Mouse (Mus musculus): Measurements from ENCODE around the gene Spred2. TPM values are rescaled to one million over a fixed set of nuclear protein-coding genes. Genes with fewer than 3 reads are reported as not detected.

Spred2 gene
- total RNA-seq, 2 experiments from 2014 or later, result 33.1 to 37.0 TPM

DNA sequence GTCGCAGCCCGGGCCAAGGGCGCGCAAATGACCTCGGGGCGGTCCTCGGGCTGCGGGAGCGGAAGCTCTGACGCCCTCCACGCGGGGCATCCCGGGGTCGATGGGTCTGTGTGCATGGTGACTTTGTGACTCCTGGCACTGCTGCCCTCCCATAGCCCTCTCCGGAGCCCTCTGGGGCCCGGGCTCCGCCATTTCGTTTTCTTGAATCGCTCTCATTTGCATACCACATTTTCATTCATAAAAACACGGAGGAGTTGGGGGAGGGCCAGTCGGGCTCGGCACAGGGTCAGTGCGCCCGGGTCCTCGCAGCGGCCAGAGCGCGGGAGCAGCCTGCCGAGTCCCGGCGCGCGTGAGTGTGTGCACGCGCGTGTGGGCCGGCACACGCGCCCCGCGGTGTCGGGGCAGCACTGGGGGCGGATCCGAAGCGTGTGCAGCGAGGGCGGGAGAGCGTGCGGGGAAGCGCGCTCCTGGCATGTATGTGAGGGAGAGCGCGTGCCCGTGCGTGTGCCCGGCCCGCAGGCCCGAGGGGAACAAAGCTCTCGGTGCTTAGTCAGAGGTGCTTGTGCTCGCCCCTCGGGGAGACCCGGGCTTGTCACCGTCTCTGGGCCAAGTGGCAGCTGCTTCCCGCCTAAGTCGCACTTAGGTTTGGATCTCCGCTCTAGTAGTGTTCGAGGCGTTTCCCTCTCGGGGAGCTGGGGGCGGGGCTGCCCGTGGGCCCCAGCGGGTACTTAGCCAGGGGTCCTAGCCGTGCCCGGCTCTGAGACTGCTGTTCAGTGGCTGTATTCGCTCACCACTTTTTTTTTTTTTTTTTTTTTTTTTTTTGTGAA is 1.2 kb downstream of the Spred2 start:
- peak; percentile 80 for DNase-seq

DNA sequence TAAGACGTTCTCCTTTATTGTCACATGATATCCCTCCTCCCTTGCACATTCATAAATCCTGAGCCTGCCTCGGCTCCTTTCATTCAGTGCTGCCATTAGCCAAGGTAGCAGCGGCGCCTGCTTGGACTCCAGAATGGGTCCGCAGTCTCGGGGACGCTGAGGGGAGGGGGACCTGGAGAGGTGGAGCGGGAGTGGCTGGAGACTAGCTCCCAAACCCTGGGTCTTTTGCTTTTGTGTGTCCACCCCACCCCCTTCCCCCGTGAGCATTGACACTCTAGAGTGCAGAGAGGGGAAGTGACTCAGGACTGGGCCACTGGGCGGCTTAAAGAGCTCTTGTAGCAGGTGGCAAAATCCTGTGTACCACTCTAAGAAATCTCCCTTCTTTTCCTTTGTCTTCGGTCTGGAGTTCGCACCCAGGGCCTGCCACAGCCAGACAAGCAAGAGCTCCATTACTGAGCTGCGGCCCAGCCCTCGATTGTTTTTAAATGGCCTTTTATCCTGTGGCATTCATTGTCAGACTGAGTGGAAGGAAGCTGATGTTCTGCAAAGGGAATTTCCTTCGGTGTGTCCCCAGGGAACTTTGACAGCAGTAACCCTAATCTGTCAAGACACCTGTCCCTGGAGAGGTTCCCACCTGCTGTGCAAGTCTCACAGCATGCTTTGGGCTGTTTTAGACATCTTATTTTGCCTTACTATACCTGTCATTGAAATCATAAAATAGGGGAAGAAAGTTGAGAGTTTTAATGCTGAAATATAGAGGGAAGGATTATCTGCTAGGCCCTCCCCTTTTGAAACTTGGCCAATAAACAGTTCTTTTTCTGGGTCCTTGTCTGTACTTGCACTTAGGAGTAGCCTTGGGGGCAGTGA is 2.0 kb downstream of the Spred2 start:
- DNase-seq, result peak; percentile 63

DNA sequence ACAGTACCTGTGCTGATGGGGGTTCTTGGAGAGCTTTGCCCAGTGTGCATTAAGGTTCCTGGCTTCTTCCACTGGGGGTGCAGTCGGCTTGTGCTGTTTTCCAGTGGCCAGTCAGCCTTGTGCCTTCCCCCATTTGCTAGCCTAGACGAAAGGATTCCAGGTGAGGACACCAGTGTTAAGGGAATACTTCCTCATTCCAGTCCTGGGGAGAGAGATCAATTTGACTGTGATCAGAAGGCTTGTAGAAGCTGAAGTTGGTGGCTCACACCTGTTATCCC is 2.6 kb downstream of the Spred2 start:
- DNase-seq, result no peak

DNA sequence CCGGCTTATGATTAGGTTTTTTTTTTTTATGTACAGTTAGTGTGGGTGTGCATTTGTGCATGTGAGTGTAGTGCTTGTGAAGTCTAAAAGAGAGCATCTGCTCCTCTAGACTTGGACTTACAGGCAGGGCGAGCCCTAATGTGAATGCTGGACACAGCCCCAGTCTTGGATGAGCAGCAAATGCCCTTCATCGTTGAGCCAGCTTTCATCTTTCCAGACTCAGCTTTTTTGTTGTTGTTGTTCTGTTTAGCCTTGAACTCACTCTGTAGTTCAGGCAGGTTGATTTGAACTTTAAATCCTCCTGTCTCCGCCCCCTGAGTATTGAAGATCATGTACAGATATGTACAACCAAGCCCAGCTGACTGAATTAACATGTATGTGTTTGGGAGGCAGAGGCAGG is 4.5 kb downstream of the Spred2 start:
- DNase-seq, result no peak

DNA sequence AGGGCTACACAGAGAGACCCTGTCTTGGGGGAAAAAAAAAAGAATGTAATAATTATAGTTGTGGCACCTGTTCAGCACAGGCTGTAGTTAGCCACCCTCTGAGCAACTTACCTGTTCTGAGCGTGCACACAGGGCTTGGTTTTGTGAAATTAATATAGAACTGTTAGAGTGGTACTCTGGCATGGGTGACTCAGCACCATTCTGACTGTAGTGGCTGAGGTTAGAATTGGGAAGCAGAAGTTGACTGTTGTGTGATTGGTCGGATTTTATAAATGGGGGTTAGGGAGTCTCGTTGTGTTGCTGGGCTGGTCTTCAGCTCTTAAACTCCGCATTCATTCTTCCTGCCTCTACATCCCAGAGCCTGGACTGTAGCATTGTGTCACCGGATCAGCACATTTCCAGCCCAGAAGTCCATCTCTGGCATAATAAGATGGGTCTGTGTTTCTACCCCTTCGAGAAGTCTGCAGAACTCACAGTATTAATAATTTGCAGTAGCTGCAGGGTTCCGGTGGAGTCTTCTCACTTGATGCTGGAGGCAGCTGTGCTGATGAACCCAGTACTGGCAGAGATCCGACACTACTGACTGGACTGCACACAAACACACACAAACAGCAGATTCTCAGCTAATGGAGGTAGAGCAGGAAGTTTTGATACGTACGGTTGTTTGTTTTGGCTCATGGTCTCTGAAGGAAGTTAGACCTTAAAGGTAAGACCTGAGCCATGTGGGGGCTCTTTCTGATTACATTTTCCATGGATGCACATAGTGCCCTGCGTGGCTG is 5.1 kb downstream of the Spred2 start:
- no peak for DNase-seq

DNA sequence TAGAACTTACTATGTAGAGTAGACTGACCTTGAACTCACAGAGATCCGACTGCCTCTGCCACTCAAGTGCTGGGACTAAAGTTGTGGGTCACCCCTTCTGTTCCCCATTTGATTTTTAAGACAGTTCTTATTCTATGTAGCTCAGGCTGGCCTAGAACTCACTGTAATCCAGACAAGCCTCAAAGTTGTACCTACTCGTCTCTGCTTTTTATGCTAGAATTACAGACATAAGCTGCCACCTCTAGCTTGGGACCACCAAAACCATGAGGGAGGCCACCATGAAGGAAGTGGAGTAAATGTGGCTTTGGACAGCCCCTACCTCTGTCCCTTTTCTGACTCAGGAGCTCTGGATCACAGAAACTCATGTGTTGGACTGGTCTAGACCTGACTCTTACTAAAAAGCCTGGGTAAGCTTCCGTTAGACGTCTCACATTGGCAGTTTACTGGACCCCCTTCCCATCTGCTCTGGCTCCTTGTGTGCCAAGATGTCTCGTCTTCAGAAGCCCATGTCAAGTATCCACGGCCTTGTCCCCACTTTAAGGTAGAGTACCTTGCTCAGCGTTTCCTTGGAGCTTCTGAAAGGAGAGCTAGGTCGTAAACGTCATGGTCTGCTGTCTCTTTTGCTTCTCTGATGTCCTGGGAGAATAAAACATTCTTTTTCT is 7.5 kb downstream of the Spred2 start:
- no peak for DNase-seq

DNA sequence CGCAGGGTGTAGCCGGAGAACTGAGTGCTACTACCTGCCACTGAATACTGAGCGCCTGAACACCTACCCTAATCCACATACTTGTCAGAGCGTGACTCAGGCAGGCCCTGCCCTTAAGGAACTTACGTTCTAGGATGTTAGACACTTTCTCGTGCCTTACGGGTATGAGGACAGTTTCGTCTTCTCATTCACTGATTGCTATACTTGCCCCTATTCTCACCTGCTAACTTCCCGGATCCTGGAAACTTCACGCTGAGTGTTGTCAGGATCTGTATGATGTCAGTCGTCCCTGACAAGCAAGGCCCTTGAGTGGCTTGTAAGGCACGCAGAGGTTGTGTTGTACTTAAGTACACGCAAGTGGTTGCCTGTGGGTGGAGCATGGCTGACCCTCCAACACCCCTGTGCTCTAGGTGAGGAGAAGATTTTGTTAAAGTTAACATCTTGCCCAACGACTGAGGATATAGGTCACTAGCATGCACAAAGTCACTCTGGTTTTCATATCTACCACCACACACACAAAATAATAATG is 8.9 kb downstream of the Spred2 start:
- no peak for DNase-seq

DNA sequence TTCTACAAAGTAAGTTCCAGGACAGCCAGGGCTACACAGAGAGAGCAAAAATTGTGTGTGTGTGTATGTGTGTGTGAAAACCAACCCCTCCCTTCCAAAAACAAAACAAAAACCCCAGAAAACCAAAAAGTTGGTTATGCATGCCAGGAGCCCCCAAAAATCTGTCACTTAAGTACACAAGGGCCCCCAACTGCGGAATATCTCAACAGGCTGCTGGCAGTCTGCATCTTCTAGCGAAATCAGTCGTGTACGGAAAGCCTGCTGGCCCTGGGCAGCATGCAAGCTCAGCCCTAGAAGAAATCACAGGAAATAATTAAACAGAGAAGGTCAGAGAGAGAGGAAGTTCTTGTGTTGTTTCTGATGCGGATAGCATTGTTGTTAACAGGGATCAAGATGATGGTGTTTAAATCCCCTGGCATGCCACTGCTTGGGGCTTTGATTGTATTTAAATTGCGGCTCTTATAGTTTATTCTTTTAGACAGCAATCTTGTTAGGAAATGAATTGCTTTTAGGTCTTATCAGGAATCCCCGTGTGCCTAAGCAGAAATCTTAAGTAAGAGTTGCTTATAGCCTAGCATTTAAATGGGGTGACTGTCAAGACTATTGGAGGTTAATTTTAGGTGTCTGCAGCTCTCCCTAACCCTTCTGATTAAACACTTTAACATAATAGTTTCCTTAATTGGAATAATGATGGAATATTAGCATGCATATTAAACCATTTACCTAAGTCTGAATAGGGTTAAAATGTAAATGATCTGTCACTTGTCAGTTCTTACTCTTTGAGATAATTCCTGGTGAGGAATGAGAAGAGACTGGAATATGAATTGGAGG is 11.6 kb downstream of the Spred2 start:
- DNase-seq, result no peak

DNA sequence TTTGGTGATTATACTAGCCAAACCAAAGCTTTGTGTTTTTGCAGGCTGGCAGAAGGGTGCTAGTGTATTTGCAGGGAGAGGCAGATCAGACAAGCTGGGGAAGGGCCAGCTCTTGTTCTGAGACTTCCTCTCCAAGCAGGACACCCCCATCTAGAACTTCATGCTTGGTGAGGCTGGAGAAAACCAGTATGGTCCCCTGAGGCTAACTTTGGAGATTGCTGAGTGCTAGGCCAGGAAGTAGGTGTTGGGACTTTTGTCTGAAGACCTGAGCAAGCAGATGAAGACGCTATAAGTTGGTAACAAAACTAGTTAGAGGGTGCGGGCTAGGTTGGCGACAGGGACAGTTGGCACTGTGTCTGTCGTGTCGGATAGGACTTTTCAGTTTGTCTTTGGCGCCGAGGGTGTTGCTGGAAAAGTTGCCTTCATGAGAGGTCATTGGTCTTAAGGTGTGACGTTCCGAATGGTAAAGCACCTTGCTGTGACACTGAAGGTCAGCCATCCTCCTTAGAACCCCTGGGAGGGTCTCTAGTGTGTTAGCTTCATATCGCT is 14.4 kb downstream of the Spred2 start:
- DNase-seq, result no peak

DNA sequence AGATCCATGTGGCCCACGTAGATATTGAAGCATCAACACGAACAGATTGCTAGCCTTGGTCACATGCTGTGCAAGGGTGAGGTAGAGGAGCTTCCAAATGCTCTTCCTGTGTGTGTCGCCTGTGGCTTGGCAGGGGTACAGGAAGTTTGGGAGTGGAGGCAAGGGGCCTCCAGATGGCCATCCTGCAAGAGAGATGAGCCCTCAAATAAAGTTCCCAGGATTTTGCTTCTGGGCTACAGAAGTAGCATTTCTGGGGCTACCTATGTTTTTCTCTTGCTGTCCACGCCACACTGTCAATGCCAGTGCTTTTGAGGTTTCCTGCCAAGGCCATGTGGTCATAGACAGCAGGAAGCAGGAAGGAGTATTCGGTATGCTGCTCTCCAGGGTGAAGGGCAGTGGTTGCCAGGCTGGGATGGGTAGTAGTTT is 15.1 kb downstream of the Spred2 start:
- DNase-seq, result peak; percentile 44

DNA sequence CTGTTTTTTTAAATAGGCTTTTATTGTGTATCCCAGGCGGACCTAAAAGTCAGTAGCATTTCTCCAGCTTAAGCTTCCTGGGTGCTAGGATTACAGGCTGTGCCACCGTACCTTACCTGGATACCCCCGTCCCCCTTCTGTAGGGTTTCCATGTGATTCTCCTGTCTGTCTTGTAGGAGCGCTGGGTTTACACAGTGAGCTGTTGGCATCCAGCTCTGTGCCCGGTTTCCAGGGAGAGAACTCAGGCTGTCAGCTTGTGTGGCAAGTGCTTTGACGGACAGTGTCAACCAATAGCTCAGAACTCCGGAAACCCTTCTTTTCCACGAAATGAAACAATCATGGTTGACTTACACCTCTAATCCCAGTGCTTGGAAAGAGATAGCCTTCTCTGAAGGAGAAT is 15.7 kb downstream of the Spred2 start:
- DNase-seq, result no peak

DNA sequence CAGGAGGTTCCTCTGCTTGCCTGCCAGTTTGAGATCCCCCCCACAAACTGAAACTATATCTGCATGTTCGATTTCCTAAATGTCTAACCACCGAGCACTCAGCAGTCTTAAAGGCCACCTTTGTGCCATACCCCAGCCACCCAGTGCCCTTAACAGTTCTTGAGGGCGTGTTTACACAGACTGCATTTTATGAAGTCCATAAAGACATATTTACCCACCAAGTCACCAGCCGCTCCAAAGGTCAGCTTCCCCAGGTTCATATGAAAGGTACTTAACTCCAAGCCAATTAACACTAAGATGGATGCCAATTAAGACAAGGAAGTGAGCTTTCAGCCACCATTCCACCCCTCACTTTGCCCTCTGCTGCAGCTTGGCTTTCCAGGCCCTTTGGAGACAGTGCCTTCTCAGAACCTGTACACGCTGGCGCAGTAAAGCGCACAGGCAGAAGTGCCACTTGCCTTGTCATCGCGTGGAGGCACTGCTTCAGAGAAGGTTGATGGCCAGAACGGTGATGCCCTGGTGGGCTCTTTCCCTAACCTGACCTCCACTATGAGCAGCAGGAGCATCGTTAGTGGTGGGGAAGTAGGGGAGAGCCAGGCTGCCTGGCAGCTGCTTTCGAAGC is 17.1 kb downstream of the Spred2 start:
- DNase-seq, result no peak

DNA sequence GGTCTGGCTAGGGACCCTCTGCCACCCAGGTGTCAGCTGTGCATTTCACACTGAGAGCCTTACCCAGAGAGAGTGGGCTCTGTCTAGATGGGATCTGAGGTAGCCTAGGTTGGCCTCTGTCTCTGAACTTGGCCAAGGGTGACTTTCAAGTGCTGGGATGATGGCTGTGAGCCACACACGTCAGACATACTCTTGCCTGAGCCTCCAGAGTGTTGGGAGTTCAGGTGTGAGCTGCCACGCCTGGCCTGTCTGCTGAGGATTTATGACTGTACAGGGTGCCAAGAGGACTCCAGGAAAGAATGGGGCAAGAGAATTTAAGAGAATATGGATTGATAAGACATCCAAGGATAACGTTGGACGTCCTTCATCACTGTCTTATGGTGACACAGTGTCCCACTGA is 17.8 kb downstream of the Spred2 start:
- no peak for DNase-seq

DNA sequence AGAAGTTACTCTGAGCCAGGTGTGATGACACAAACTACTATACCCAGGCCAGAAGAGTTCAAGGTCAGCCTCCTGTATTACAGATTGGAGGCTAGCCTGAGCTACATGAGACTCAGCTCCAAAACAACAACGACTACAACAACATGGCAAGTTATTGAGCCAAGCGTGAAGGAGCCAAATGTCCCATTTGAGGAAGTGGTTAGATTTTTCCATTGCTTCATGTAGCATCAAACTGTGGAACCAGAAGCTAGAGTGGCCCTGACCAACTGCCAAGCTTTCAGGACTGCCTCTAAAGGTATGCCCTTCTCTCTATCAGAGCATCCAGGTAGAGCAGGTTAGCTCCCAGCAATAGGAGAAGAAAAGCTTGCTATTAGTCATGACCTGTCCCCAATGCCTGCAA is 19.6 kb downstream of the Spred2 start:
- DNase-seq, result no peak

DNA sequence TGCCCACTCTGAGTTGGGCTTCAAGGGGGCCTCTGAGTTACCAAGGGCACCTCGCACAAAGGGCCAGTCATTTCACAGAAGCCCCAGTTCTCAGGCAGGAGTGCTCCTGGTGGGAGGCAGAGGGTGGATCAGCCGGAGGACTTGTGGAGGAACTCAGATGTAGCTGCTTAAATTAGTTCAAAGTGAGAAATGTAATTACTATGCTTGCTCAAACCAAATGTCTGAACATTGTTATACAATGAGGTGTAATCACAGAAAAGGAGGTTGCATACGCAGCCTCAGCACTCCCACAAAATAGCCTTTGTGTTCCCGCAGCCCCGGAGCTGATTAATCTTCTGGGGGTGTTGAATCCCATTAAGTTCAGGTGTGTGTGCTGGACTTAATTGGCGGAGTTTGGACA is 20.5 kb downstream of the Spred2 start:
- no peak for DNase-seq

DNA sequence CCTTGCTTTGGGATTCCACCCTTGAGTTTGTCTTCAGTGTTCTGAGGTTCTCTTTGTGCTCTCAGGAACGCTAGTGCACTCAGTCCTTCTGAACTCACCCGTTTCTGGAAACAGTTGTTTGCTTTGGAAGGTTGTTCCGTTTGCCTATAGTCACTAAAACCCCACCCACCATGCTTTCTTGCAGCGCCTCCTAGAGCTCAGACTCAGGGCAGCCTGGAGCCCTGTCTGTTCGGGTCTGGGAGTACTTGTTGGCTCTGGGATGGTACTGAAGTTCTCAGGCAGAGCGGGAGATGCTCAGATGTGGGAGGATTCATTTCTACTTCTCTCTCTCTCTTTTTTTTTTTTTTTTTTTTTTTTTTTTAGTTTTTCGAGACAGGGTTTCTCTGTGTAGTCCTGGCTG is 22.5 kb downstream of the Spred2 start:
- DNase-seq, result no peak

DNA sequence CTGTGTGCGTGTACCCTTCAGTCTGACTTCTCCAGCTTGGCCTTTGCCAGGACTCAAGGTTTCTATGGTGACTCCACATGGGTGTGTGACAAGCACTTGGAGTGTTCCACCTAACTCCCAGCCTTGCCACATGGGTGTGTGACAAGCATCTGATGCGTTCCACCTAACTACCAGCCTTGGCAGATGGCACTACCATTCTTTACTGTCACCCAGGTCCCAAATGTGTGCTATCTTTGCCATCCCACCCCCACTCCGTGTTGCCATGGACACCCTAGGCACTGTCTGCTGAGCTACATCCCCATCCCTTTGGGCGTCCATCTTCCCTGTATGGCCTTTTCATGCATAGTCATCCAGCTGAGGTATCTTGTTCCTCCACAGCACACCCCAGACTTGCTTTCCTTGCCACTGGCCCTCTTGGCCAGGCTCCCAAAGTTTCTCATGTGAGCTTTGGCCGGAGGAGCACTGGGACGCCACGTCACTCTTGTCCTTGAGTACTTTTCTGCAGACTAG is 23.5 kb downstream of the Spred2 start:
- DNase-seq, result peak; percentile 79

DNA sequence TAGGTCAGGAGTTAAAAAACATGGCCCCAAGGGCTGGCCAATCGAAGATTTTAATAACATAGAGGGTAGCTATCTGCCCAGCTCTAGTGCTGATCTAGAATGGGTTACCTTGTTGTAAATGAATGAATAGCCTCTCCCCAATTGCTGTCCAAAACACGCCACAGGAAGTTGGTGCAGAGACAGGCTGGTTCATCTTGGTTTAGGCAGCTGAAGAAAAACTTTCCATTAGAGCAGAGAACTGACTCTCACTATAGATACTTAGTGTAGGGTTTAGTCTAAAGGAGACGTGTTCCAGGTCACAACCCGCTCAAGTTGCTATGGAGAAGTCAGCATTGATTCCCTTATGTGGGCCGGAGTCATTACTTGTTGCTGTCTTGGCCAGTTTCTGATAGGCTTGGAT is 25.6 kb downstream of the Spred2 start:
- DNase-seq, result no peak

DNA sequence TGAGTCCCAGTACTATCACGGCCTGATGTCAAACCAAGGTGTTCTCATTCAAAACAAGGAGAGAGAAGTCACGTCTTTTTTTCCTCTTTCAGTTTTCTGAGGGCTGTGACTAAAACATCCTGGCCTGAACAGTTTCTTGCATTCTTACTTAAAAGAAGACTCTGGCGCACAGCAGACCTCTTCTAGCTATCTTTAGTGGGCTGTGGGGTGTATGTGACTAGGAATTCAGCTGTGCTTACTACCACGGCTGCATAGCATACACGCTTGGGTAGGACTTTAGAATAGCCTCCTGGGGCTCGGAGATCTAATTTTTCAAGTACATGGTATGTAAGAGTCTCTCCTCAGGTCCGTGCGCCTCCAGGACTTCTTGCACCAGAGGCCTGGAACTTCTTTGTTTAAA is 26.0 kb downstream of the Spred2 start:
- DNase-seq, result no peak

DNA sequence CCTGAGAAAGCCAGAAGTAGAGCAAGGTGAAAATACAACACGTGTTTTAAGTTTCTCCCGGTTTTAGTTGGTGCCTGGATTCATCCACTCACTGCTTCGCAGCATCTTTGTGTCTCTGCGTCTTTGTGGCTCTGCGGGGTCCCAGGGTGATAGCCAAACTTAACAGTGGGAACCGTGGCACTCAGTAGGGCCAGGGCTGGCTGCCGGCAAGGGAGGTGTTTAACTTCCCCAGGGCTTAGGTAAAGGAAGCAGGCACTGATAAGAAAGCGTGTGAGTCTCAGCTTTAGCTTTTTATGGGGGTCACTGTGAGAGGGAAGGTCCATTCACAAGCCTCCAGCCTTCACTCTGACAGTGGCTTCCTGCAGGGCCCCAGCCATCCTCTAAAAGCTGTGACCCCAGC is 28.8 kb downstream of the Spred2 start:
- DNase-seq, result no peak

Data from adrenal gland, postnatal 10 days (tissue).